28 mouse cellular contexts compared by ENCODE assay signal in genomic region chr17:33775287-33775686, GRCm38 (mm10). TPM values are rescaled to one million over a fixed set of nuclear protein-coding genes. Genes with fewer than 3 reads are reported as not detected.
DNase-seq lines count a peak whose midpoint lies in the region; ATAC-seq and TF ChIP-seq lines count a peak whose summit lies in the region.
"Had no signal": no experiment of that assay in that cellular context is flagged by ENCODE, and none has a peak within 500 bp of the region (broad histone marks: within the 10 kb centered on the region; RNA-seq: fewer than 3 reads in every experiment).

No protein-coding gene starts in this region.

- DNase-seq in kidney, adult 2 months: no peak
- DNase-seq in kidney, postnatal 36 days: no peak
- no peak for DNase-seq in liver
- DNase-seq in liver, postnatal 0 days: no peak
- DNase-seq in frontal cortex, postnatal 14 days (ENCODE audit: low spot score in 2 of 2): no peak
- DNase-seq: adrenal gland, adult 2 months; adrenal gland, postnatal 14 days; cerebellum, adult 11-12 months; cerebellum, adult 8-10 months; cerebellum, postnatal 10 days; cerebellum, postnatal 36 days; embryo, embryonic 11 days; gastrocnemius, postnatal 10 days; gastrocnemius, postnatal 36 days; heart, postnatal 10 days; heart, postnatal 36 days had no signal

- H3K9ac ChIP-seq in liver, embryonic 16.5 days (ENCODE audit: low read depth, low read length): no peak overlapping the region
- H3K9ac ChIP-seq in liver, postnatal 0 days (replicated peaks): no peak overlapping the region
- H3K9ac ChIP-seq: embryonic facial prominence, embryonic 13.5 days; forebrain, embryonic 12.5 days; forebrain, embryonic 15.5 days; heart, embryonic 15.5 days; hindbrain, embryonic 13.5 days had no signal

- H3K27me3 ChIP-seq in kidney, adult 2 months (replicated peaks; ENCODE audit: control insufficient read depth, insufficient read depth, low read length): no peaks in the 10 kb centered on the region
- no peaks in the 10 kb centered on the region for H3K27me3 ChIP-seq in liver, embryonic 16.5 days (ENCODE audit: control insufficient read depth, insufficient read depth, low read depth, low read length)
- no peaks in the 10 kb centered on the region for H3K27me3 ChIP-seq in liver, postnatal 0 days (ENCODE audit: insufficient read depth, low read length)
- H3K27me3 ChIP-seq: embryonic facial prominence, embryonic 13.5 days; forebrain, embryonic 12.5 days; forebrain, embryonic 15.5 days; hindbrain, embryonic 13.5 days had no signal

- TF ChIP-seq POLR2A in kidney, adult 2 months (IDR thresholded peaks at IDR 0.05; ENCODE audit: low read depth, low read length): no peak

- ATAC-seq in liver, embryonic 16.5 days (ENCODE audit: low read depth): no peak
- ATAC-seq in liver, postnatal 0 days: no peak
- ATAC-seq: CD4-positive, CD25-positive, alpha-beta regulatory T cell, adult 4 months; forebrain, embryonic 15.5 days; hindbrain, embryonic 16.5 days had no signal

- H3K36me3 ChIP-seq in kidney, adult 2 months (ENCODE audit: control insufficient read depth, insufficient read depth, low read length): peaks cover 5% of the 10 kb centered on the region; the same call in 1 of the 2 replicates
- H3K36me3 ChIP-seq in liver, embryonic 16.5 days (ENCODE audit: control insufficient read depth, insufficient read depth): peaks cover 3% of the 10 kb centered on the region; the same call in 1 of the 2 replicates
- peaks cover 34% of the 10 kb centered on the region for H3K36me3 ChIP-seq in liver, postnatal 0 days (replicated peaks; ENCODE audit: insufficient read depth, low read length)
- H3K36me3 ChIP-seq: forebrain, embryonic 12.5 days; forebrain, embryonic 15.5 days; hindbrain, embryonic 13.5 days had no signal

- no peak overlapping the region for H3K4me3 ChIP-seq in kidney, adult 2 months (ENCODE audit: insufficient read depth, low read depth, low read length)
- no peak overlapping the region for H3K4me3 ChIP-seq in liver, embryonic 16.5 days (ENCODE audit: low read depth, low read length)
- no peak overlapping the region for H3K4me3 ChIP-seq in liver, postnatal 0 days (ENCODE audit: low read depth, low read length)
- H3K4me3 ChIP-seq: embryonic facial prominence, embryonic 10.5 days; embryonic facial prominence, embryonic 13.5 days; erythroblast, embryonic 14.5 days; forebrain, embryonic 12.5 days; forebrain, embryonic 15.5 days; heart, embryonic 15.5 days; hindbrain, embryonic 10.5 days; hindbrain, embryonic 13.5 days had no signal

- H3K27ac ChIP-seq in kidney, adult 2 months (ENCODE audit: insufficient read depth, low read depth, low read length): peak overlapping the region; percentile 85
- H3K27ac ChIP-seq in liver, embryonic 16.5 days (ENCODE audit: low read length): peak overlapping the region; percentile 48
- peak overlapping the region; percentile 90 for H3K27ac ChIP-seq in liver, postnatal 0 days (ENCODE audit: low read depth)
- H3K27ac ChIP-seq: embryonic facial prominence, embryonic 10.5 days; embryonic facial prominence, embryonic 13.5 days; forebrain, embryonic 12.5 days; forebrain, embryonic 15.5 days; heart, embryonic 15.5 days; hindbrain, embryonic 10.5 days; hindbrain, embryonic 13.5 days had no signal

- WGBS in kidney, adult 2 months: 93% methylated on average over 4 of the region's 4 CpGs
- WGBS in liver, embryonic 16.5 days (ENCODE audit: insufficient replicate concordance): 81% methylated on average over 4 of the region's 4 CpGs
- 88% methylated on average over 4 of the region's 4 CpGs for WGBS in liver, postnatal 0 days (ENCODE audit: insufficient replicate concordance)

- TF ChIP-seq CTCF in kidney, adult 2 months (conservative IDR thresholded peaks at IDR 0.05; ENCODE audit: insufficient read depth, insufficient read length, low read depth, low read length): no peak
- TF ChIP-seq CTCF in liver, postnatal 0 days (IDR thresholded peaks at IDR 0.05; ENCODE audit: low read depth): no peak

- peaks cover 31% of the 10 kb centered on the region for H3K4me1 ChIP-seq in kidney, adult 2 months (ENCODE audit: control insufficient read depth, insufficient read depth, low read length)
- peaks cover 15% of the 10 kb centered on the region for H3K4me1 ChIP-seq in liver, embryonic 16.5 days (ENCODE audit: control insufficient read depth, low read depth, low read length)
- H3K4me1 ChIP-seq in liver, postnatal 0 days (ENCODE audit: insufficient read depth): peaks cover 26% of the 10 kb centered on the region

- no peaks in the 10 kb centered on the region for H3K9me3 ChIP-seq in liver, embryonic 16.5 days (replicated peaks; ENCODE audit: control insufficient read depth, low read length)
- H3K9me3 ChIP-seq in liver, postnatal 0 days (ENCODE audit: low read length): no peaks in the 10 kb centered on the region
- H3K9me3 ChIP-seq: embryonic facial prominence, embryonic 10.5 days; embryonic facial prominence, embryonic 13.5 days; forebrain, embryonic 12.5 days; forebrain, embryonic 15.5 days; heart, embryonic 15.5 days; hindbrain, embryonic 10.5 days; hindbrain, embryonic 13.5 days had no signal

- H3K4me2 ChIP-seq in liver, embryonic 16.5 days (ENCODE audit: low read depth, low read length): no peak overlapping the region
- H3K4me2 ChIP-seq in liver, postnatal 0 days (ENCODE audit: low read depth, low read length): no peak overlapping the region
- H3K4me2 ChIP-seq: embryonic facial prominence, embryonic 13.5 days; forebrain, embryonic 12.5 days; forebrain, embryonic 15.5 days; heart, embryonic 11.5 days; heart, embryonic 15.5 days; hindbrain, embryonic 13.5 days had no signal

- TF ChIP-seq EP300 in liver, postnatal 0 days (IDR thresholded peaks at IDR 0.05; ENCODE audit: low read depth): no peak

RNA-seq across cellular contexts. Expression of gene Angptl4, which starts 6.3 kb away (rescaled TPM):
- polyA plus RNA-seq in kidney, adult 2 months (2012; rRNA removed): 19.2 and 21.0 TPM in 2 replicates
- polyA plus RNA-seq in liver, embryonic 16.5 days (2015; fragmentation: Nextera tagmentation; extraction: Ambion mirVana): 29.3 and 29.6 TPM in 2 replicates
- polyA plus RNA-seq in liver, postnatal 0 days (2015; fragmentation: Nextera tagmentation; extraction: Ambion mirVana): 64.4 and 93.5 TPM in 2 replicates
- polyA plus RNA-seq: erythroblast, embryonic 14.5 days had no signal

RNA-seq across cellular contexts. Expression of gene Rab11b, which starts 15.0 kb away (rescaled TPM):
- polyA plus RNA-seq in kidney, adult 2 months (2012; rRNA removed): 291 and 303 TPM in 2 replicates
- 107 and 115 TPM in 2 replicates for polyA plus RNA-seq in liver, embryonic 16.5 days (2015; fragmentation: Nextera tagmentation; extraction: Ambion mirVana)
- 80.4 and 88.9 TPM in 2 replicates for polyA plus RNA-seq in liver, postnatal 0 days (2015; fragmentation: Nextera tagmentation; extraction: Ambion mirVana)

RNA-seq across cellular contexts. Expression of gene Kank3, which starts 35.0 kb away (rescaled TPM):
- polyA plus RNA-seq in kidney, adult 2 months (2012; rRNA removed): 83.0 and 89.3 TPM in 2 replicates
- 10.0 and 13.7 TPM in 2 replicates for polyA plus RNA-seq in liver, embryonic 16.5 days (2015; fragmentation: Nextera tagmentation; extraction: Ambion mirVana)
- polyA plus RNA-seq in liver, postnatal 0 days (2015; fragmentation: Nextera tagmentation; extraction: Ambion mirVana): 9.4 and 10.6 TPM in 2 replicates

RNA-seq across cellular contexts. Expression of gene Rps28, which starts 49.1 kb away (rescaled TPM):
- 620 and 1,023 TPM in 2 replicates for polyA plus RNA-seq in kidney, adult 2 months (2012; rRNA removed)
- 389 and 463 TPM in 2 replicates for polyA plus RNA-seq in liver, embryonic 16.5 days (2015; fragmentation: Nextera tagmentation; extraction: Ambion mirVana)
- polyA plus RNA-seq in liver, postnatal 0 days (2015; fragmentation: Nextera tagmentation; extraction: Ambion mirVana): 699 and 710 TPM in 2 replicates

RNA-seq across cellular contexts. Expression of gene Ndufa7, which starts 49.1 kb away (rescaled TPM):
- polyA plus RNA-seq in kidney, adult 2 months (2012; rRNA removed): 672 and 745 TPM in 2 replicates
- 243 and 245 TPM in 2 replicates for polyA plus RNA-seq in liver, embryonic 16.5 days (2015; fragmentation: Nextera tagmentation; extraction: Ambion mirVana)
- polyA plus RNA-seq in liver, postnatal 0 days (2015; fragmentation: Nextera tagmentation; extraction: Ambion mirVana): 379 and 389 TPM in 2 replicates
